Mouse (Mus musculus): ENCODE measurements around the gene Prr5l. TPM values are rescaled to one million over a fixed set of nuclear protein-coding genes. Genes with fewer than 3 reads are reported as not detected.

Gene Prr5l
- polyA plus RNA-seq, 1 experiment from 2014 or later, result 6.3 TPM

DNA sequence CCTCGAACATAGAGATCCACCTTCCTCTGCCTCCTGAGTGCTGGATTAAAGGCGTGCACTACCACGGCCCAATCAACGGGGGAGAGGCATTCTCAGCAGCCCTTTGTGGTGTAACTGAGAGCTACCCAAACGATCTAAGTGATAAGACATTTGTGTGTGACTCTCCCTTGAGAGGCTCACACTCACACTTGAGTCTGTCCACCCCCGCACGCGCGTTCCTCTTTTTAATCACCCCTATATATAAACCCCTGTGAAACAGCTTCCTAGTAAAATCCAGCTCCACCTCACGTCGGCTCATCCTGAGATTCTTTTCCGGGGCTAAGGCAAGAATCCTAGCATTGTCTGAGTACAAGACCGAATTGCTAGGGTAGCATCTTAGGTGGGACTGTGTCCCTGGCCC lies 25.9 kb upstream of the Prr5l start:
- no peak overlapping the region for H3K9ac ChIP-seq (ENCODE audit: low read depth, low read length)
- H3K4me1 ChIP-seq (ENCODE audit: control insufficient read depth, insufficient read depth, low read depth, low read length), result peaks cover 9% of the 10 kb centered on the region
- no peaks in the 10 kb centered on the region for H3K36me3 ChIP-seq (ENCODE audit: control insufficient read depth, insufficient read depth, low read length)
- WGBS, result 70% methylated on average over 13 of the region's 13 CpGs
- no peaks in the 10 kb centered on the region for H3K27me3 ChIP-seq (replicated peaks; ENCODE audit: control insufficient read depth, insufficient read depth, low read length)
- H3K27ac ChIP-seq (ENCODE audit: low read depth, low read length), result no peak overlapping the region
- H3K9me3 ChIP-seq (ENCODE audit: control insufficient read depth, low read length), result no peaks in the 10 kb centered on the region
- no peak for ATAC-seq
- no peak overlapping the region for H3K4me2 ChIP-seq (ENCODE audit: low read length)
- H3K4me3 ChIP-seq (ENCODE audit: low read length), result no peak overlapping the region

DNA sequence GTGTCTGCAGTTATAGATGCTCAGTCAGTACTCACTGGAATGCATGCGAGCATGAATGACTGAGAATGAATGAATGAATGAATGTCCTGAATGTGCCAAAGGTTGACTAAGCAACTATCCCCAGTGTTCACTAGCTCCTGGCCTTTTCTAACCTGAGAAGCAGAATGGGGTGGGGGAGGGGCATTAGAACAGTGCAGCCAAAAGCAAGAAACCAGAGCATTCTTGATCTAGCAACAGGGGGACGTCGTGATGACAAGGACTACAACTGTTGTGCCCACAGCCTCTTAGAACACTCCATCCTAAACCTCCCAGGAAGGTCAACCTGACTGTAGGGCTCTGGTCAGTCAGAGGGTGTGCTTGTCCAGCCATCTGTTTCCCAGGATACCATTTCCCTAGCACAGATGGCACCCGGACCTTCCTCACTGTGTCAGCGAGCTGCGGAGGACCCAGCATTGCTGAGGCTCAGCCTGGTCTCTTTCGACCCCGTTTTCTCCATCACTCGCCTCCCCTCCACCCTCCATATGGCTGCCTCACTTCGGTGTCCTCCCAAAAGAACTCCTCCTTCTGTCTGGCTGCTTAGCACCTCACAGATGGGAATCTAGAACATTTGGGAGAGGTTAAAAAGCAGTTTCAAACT lies 24.7 kb upstream of the Prr5l start:
- Histone ChIP-seq H3K4me1 (ENCODE audit: control insufficient read depth, insufficient read depth, low read depth, low read length) (peaks cover 9% of the 10 kb centered on the region), H3K27me3 (replicated peaks; ENCODE audit: control insufficient read depth, insufficient read depth, low read length) (no peaks in the 10 kb centered on the region), H3K4me3 (ENCODE audit: low read length) (no peak overlapping the region), H3K9ac (ENCODE audit: low read depth, low read length) (no peak overlapping the region), H3K27ac (ENCODE audit: low read depth, low read length) (no peak overlapping the region), H3K4me2 (ENCODE audit: low read length) (no peak overlapping the region), H3K36me3 (ENCODE audit: control insufficient read depth, insufficient read depth, low read length) (no peaks in the 10 kb centered on the region), H3K9me3 (ENCODE audit: control insufficient read depth, low read length) (no peaks in the 10 kb centered on the region)
- ATAC-seq, result 0 out of 2 replicates have a peak, but pooled peaks have one; percentile 13
- 57% methylated on average over 10 of the region's 10 CpGs for WGBS

GRCm38 (mm10) chr2:101906379-101906690 lies 23.5 kb upstream of the Prr5l start:
- Histone ChIP-seq H3K27ac (ENCODE audit: low read depth, low read length) (no peak overlapping the region), H3K4me2 (ENCODE audit: low read length) (peak overlapping the region; percentile 52), H3K9me3 (ENCODE audit: control insufficient read depth, low read length) (no peaks in the 10 kb centered on the region), H3K4me1 (ENCODE audit: control insufficient read depth, insufficient read depth, low read depth, low read length) (peaks cover 9% of the 10 kb centered on the region), H3K27me3 (replicated peaks; ENCODE audit: control insufficient read depth, insufficient read depth, low read length) (no peaks in the 10 kb centered on the region), H3K36me3 (ENCODE audit: control insufficient read depth, insufficient read depth, low read length) (no peaks in the 10 kb centered on the region), H3K9ac (ENCODE audit: low read depth, low read length) (peak overlapping the region; percentile 50; the same call in 1 of the 2 replicates), H3K4me3 (ENCODE audit: low read length) (no peak overlapping the region)
- WGBS, result 50% methylated on average over 5 of the region's 5 CpGs
- ATAC-seq, result peak; percentile 49

GRCm38 (mm10) chr2:101905534-101906378 lies 22.9 kb upstream of the Prr5l start:
- H3K36me3 ChIP-seq (ENCODE audit: control insufficient read depth, insufficient read depth, low read length), result no peaks in the 10 kb centered on the region
- WGBS, result 15% methylated on average over 21 of the region's 21 CpGs
- no peak overlapping the region for H3K27ac ChIP-seq (ENCODE audit: low read depth, low read length)

DNA sequence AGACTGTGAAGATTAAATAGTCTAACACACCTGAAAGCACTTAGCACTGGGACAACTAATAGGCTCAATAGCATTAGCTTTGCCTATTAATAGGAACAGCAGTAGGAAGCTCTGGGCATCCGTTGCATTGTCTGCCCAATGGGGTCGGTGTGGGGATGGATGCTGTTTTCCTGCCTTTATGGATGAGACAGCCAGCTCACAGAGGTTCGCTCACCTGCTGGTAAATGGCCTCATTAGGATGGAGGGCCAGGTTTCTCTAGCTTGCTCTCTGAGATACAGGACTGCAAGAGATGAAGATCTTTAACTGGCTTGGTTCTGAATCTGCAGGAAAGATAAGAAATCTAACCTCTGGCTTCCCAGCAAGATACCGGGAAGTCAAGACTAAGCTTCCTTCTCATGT lies 19.4 kb upstream of the Prr5l start:
- ATAC-seq, result no peak; the same call in 1 of the 2 replicates
- no peaks in the 10 kb centered on the region for H3K27me3 ChIP-seq (replicated peaks; ENCODE audit: control insufficient read depth, insufficient read depth, low read length)

More at GRCm38 (mm10) chr2:101905534-101906378, 22.9 kb upstream of the Prr5l start:
- H3K9me3 ChIP-seq (ENCODE audit: control insufficient read depth, low read length), result no peaks in the 10 kb centered on the region
- peaks cover 9% of the 10 kb centered on the region for H3K4me1 ChIP-seq (ENCODE audit: control insufficient read depth, insufficient read depth, low read depth, low read length)
- H3K4me3 ChIP-seq (ENCODE audit: low read length), result peak overlapping the region; percentile 11; the same call in 1 of the 2 replicates
- H3K4me2 ChIP-seq (ENCODE audit: low read length), result peak overlapping the region; percentile 52
- peak overlapping the region; percentile 50; the same call in 1 of the 2 replicates for H3K9ac ChIP-seq (ENCODE audit: low read depth, low read length)
- H3K27me3 ChIP-seq (replicated peaks; ENCODE audit: control insufficient read depth, insufficient read depth, low read length), result no peaks in the 10 kb centered on the region
- peak; percentile 76 for ATAC-seq

DNA sequence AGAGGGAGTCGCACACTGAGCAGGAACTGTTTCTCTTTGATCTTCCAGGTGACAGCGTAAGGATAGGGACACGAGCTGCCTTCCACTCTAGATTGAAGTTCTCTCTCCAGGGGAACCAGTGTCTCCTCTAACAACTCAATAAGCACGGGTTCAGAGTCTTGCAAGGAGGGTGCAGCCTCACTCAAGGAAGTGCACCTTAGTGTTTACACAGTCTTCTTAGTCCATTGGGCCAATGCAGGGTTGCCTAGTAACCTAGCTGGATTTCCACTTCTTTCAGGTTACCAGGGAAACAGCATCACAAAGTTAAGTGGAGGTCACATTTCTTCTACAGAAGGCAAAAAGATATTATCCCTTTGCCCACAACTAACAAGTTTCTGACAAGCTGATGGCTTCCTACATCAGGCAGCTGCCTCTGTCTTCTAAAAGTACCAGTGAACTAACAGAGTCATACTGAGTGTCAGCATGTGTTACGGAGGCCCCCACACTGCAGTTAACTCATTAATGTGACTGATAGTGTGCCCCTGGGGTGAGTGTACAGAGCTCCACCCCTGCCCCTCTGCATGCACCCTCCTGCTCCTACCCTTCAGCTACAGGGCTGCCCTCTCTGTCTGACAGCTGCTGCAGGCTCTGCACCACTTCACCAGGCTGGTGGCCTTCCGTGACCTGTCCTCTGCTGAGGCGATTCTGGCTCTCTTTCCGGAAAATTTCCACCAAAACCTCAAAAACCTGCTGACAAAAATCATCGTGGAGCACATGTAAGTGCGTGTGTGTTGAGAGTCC lies 13.8 kb upstream of the Prr5l start:
- no peak overlapping the region for H3K27ac ChIP-seq (ENCODE audit: low read depth, low read length)
- H3K9me3 ChIP-seq (ENCODE audit: control insufficient read depth, low read length), result no peaks in the 10 kb centered on the region
- no peaks in the 10 kb centered on the region for H3K27me3 ChIP-seq (replicated peaks; ENCODE audit: control insufficient read depth, insufficient read depth, low read length)
- no peak overlapping the region for H3K9ac ChIP-seq (ENCODE audit: low read depth, low read length)
- H3K36me3 ChIP-seq (ENCODE audit: control insufficient read depth, insufficient read depth, low read length), result no peaks in the 10 kb centered on the region
- 64% methylated on average over 10 of the region's 10 CpGs for WGBS
- H3K4me3 ChIP-seq (ENCODE audit: low read length), result no peak overlapping the region
- no peak overlapping the region for H3K4me2 ChIP-seq (ENCODE audit: low read length)
- 0 out of 2 replicates have a peak, but pooled peaks have one; percentile 16 for ATAC-seq
- no peaks in the 10 kb centered on the region; the same call in 1 of the 2 replicates for H3K4me1 ChIP-seq (ENCODE audit: control insufficient read depth, insufficient read depth, low read depth, low read length)

More for the DNA sequence above, 19.4 kb upstream of the Prr5l start:
- WGBS, result 63% methylated on average over 4 of the region's 4 CpGs
- no peak overlapping the region for H3K27ac ChIP-seq (ENCODE audit: low read depth, low read length)
- H3K4me3 ChIP-seq (ENCODE audit: low read length), result no peak overlapping the region
- no peak overlapping the region for H3K9ac ChIP-seq (ENCODE audit: low read depth, low read length)
- H3K36me3 ChIP-seq (ENCODE audit: control insufficient read depth, insufficient read depth, low read length), result no peaks in the 10 kb centered on the region
- H3K4me2 ChIP-seq (ENCODE audit: low read length), result no peak overlapping the region
- H3K4me1 ChIP-seq (ENCODE audit: control insufficient read depth, insufficient read depth, low read depth, low read length), result peaks cover 5% of the 10 kb centered on the region
- no peaks in the 10 kb centered on the region for H3K9me3 ChIP-seq (ENCODE audit: control insufficient read depth, low read length)

DNA sequence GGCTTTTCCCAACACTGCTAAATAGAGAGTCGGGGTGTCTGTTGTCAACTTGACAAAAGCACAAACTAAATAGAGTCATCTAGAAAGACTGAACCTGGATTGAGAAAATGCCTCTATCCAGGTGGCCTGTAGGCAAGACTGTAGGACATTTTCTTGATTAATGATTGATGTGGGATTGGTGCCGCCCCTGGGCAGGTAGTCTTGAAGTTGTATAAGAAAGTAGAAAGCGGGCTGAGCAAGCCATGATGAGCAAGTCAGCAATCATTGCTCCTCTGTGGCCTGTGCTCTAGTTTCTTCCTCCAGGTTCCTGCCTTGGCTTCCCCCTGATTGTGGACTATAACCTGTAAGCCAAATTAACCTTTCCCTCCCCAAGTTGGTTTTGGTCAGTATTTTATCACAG lies 11.3 kb upstream of the Prr5l start:
- no peak overlapping the region for H3K27ac ChIP-seq (ENCODE audit: low read depth, low read length)
- no peak for ATAC-seq
- no peaks in the 10 kb centered on the region for H3K9me3 ChIP-seq (ENCODE audit: control insufficient read depth, low read length)
- H3K4me3 ChIP-seq (ENCODE audit: low read length), result no peak overlapping the region
- no peaks in the 10 kb centered on the region for H3K27me3 ChIP-seq (replicated peaks; ENCODE audit: control insufficient read depth, insufficient read depth, low read length)
- no peaks in the 10 kb centered on the region; the same call in none of the 2 replicates for H3K4me1 ChIP-seq (ENCODE audit: control insufficient read depth, insufficient read depth, low read depth, low read length)
- H3K36me3 ChIP-seq (ENCODE audit: control insufficient read depth, insufficient read depth, low read length), result no peaks in the 10 kb centered on the region
- H3K4me2 ChIP-seq (ENCODE audit: low read length), result no peak overlapping the region
- no peak overlapping the region for H3K9ac ChIP-seq (ENCODE audit: low read depth, low read length)
- WGBS, result 96% methylated on average over 3 of the region's 3 CpGs

DNA sequence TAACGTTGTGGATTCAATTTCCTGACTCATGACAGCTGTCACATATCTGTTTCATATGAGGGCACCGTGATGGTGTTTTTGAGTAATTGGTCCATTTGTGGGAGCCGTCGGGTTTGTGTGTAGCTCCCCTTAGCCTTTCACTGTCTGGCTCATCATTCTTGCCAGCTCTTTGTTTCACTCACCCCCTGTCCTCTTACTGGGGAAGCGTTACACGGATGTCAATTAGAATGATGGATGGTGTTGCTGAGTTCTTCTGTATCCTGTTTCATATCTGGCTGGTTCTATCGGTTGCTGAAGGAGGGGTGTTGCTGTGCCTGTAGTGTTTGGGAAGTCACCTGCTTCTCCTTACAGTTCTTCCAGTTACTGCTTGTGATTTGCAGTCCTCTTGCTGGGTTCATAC lies 8.3 kb upstream of the Prr5l start:
- Histone ChIP-seq H3K27ac (ENCODE audit: low read depth, low read length) (no peak overlapping the region), H3K4me3 (ENCODE audit: low read length) (no peak overlapping the region), H3K9me3 (ENCODE audit: control insufficient read depth, low read length) (no peaks in the 10 kb centered on the region), H3K27me3 (replicated peaks; ENCODE audit: control insufficient read depth, insufficient read depth, low read length) (no peaks in the 10 kb centered on the region), H3K4me2 (ENCODE audit: low read length) (no peak overlapping the region), H3K4me1 (ENCODE audit: control insufficient read depth, insufficient read depth, low read depth, low read length) (peaks cover 7% of the 10 kb centered on the region), H3K9ac (ENCODE audit: low read depth, low read length) (no peak overlapping the region), H3K36me3 (ENCODE audit: control insufficient read depth, insufficient read depth, low read length) (no peaks in the 10 kb centered on the region)
- peak; percentile 22; the same call in 1 of the 2 replicates for ATAC-seq
- WGBS, result 31% methylated on average over 7 of the region's 7 CpGs

GRCm38 (mm10) chr2:101888886-101889285 lies 6.1 kb upstream of the Prr5l start:
- Histone ChIP-seq H3K4me1 (ENCODE audit: control insufficient read depth, insufficient read depth, low read depth, low read length) (peaks cover 7% of the 10 kb centered on the region), H3K27ac (ENCODE audit: low read depth, low read length) (no peak overlapping the region), H3K4me2 (ENCODE audit: low read length) (no peak overlapping the region), H3K9ac (ENCODE audit: low read depth, low read length) (no peak overlapping the region), H3K4me3 (ENCODE audit: low read length) (no peak overlapping the region), H3K36me3 (ENCODE audit: control insufficient read depth, insufficient read depth, low read length) (no peaks in the 10 kb centered on the region), H3K9me3 (ENCODE audit: control insufficient read depth, low read length) (no peaks in the 10 kb centered on the region), H3K27me3 (replicated peaks; ENCODE audit: control insufficient read depth, insufficient read depth, low read length) (no peaks in the 10 kb centered on the region)
- 88% methylated on average over 8 of the region's 8 CpGs for WGBS
- no peak for ATAC-seq

Measured in hindbrain, embryonic 16.5 days (tissue).